In the genomic region with DNA sequence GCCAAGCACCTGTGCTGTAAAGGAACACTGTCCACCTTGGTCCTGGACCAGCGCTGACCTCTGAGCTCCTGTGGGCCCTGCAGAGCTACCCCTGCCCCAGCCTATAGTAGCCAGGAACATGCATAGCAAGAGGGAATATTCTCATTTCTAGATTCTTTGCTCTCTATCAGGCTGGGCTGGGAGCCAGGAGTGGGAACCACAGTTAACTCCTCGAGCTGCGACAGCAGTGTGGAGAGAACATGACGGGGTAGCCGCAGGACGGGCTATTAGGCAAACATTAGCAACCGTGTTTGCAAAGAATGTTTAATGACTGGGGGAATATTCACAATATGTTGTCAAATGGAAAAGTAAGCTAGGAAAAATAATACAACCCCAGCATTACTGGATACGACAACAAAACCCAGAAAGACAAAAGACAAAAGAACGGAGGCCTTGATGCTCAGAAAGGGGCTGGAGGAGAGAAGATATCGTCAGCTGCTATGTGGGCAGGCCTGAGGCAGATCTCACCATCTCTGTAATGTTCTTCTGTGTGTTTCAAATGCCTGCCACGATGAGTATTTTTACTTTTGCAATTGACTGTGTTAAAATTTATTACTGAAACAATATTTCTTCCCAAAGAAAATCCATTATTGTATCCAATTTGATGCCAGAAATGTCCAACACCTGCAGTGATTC, we compare ENCODE assay signal across 14 mouse cellular contexts.
A peak's percentile ranks its signal among the peaks of the same experiment; 100 is the strongest.
DNase-seq lines count a peak whose midpoint lies in the region; TF ChIP-seq lines count a peak whose summit lies in the region.
"Had no signal": no experiment of that assay in that cellular context is flagged by ENCODE, and none has a peak within 500 bp of the region (broad histone marks: within the 10 kb centered on the region; RNA-seq: fewer than 3 reads in every experiment).

No protein-coding gene starts in this region.

- WGBS in lung, adult 2 months: 76% methylated on average over 11 of the region's 11 CpGs

- TF ChIP-seq POLR2A in lung, adult 2 months (IDR thresholded peaks at IDR 0.05; ENCODE audit: borderline replicate concordance, extremely low read depth, low read depth, low read length): no peak

- TF ChIP-seq CTCF in lung, adult 2 months (IDR thresholded peaks at IDR 0.05; ENCODE audit: insufficient read depth, low read length): no peak

- H3K4me3 ChIP-seq in lung, adult 2 months (replicated peaks; ENCODE audit: extremely low read depth, low read depth, low read length): no peak overlapping the region
- H3K4me3 ChIP-seq: embryonic facial prominence, embryonic 10.5 days; gastrocnemius, adult 2 months; limb, embryonic 15.5 days had no signal

- H3K4me1 ChIP-seq in lung, adult 2 months (ENCODE audit: control insufficient read depth, insufficient read depth, low read length): no peaks in the 10 kb centered on the region
- H3K4me1 ChIP-seq: limb, embryonic 15.5 days had no signal

- peak; percentile 31 to 40 for DNase-seq in cerebellum, postnatal 14 days
- DNase-seq in cerebellum, adult 8-10 months: no peak
- DNase-seq in left cerebral cortex, postnatal 25 days (ENCODE audit: low spot score in 2 of 2): peak; percentile 47 to 67
- DNase-seq in left cerebral cortex, adult 8-10 months (ENCODE audit: low spot score in 2 of 2): no peak
- peak; percentile 38 to 57 for DNase-seq in layer of hippocampus, adult 8-10 months (ENCODE audit: low spot score in 2 of 2)
- peak; percentile 69 for DNase-seq in right cerebral cortex, postnatal 14 days
- no peak for DNase-seq in ovary, postnatal 36 days (ENCODE audit: low spot score)
- DNase-seq in lung, adult 2 months: no peak
- DNase-seq: adrenal gland, postnatal 36 days; cerebellum, adult 18-20 months; gastrocnemius, adult 2 months; kidney, adult 9 months had no signal

- intact Hi-C loops in left cerebral cortex, postnatal 25 days (cut with DNase I): no loop called here

Comparison
In these comparisons a context has a peak if more than half of its experiments do, and no peak if none do; other contexts are left out.
1. DNase-seq: peak in cerebellum, postnatal 14 days (2 of 2), left cerebral cortex, postnatal 25 days (2 of 2), layer of hippocampus, adult 8-10 months (2 of 2) and right cerebral cortex, postnatal 14 days (single experiment); none in cerebellum, adult 8-10 months (single experiment), left cerebral cortex, adult 8-10 months (0 of 2), ovary, postnatal 36 days (single experiment) and lung, adult 2 months (single experiment).